Mouse (Mus musculus) megakaryocyte-erythroid progenitor cell, adult 5 weeks (primary cell): ENCODE results near the gene Serinc5. TPM values are rescaled to one million over a fixed set of nuclear protein-coding genes. Genes with fewer than 3 reads are reported as not detected.

Experiments used
- polyA plus RNA-seq: library from polyadenylated mRNA; stranded (reverse); fragments of >175 nt; gene quantifications from 2 replicates; pipeline ENCODE4 v1.2.3, GENCODE M21; 2012

Gene Serinc5
- polyA plus RNA-seq: 3.5 and 3.9 TPM in 2 replicates

DNA sequence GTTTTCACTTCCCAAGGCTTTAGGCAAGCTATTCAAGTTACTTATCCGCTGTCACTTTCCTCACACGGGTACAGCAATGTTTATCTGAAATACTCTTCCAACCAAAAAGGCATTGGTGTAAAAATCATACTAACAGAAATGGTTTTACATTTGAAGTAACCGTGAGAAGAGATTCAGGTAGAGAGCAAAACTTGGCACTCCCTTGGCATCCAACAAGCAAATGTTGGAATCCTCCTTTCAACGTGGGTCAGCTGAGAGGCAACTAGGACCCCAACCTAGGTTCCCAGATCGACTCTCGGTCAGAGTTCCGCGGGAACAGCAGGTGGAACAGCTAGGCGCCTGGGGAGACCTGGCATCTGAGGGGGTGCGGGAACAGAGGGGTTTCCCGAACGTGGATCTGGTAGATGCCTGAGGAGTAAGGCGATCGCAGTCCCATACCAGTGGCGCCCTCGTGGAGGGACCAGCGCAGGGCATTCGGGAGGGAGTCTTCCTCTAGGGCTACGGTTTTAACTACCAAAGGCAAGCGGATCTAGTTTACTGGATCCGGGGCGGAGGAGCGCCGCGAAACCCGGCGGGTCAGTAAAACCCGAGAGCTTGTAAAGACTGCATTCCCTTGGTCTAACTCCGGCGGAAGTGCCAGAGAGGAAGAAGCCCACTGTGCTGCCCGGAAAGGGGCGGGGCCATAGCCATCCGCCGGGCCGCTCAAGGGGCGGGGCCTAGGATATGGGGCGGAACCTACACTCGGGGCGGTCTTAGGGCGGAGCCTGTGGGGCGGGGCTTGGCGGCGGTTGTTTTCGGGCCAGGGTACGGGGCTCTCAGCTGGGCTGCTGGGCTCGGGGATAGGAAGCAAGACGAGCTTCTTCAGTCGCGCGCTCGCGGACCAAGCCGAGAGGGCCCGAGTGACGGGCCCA, at the start of gene Serinc5:
Gene Serinc5, plus strand, starts transcription at position 781 of the 911 bp plus-strand sequence.

DNA sequence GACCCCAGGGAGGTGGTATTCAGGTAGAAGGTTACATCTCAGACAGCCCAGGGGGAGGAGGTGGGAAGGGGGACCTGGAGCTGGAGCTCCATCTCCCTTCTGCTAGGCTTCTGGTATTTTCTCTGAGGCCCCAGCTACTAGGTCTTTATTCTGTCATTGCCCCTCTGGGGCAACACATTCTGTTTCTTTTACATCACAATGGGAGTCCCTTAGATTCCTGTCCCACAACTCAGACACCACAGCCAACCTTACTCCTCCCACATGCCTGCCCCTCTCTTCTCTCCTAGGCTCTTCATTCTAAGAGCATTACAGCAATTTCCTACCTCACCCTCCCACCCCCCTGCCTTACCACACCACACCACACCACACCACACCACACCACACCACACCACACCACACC, 34.8 kb upstream of the Serinc5 start, which contains the start of gene Spz1:
Gene Spz1, minus strand, starts transcription at position 101 of the 400 bp plus-strand sequence.

Other genes with a start within 250 kb of the Serinc5 start
- gene Ankrd34b, start 185.2 kb upstream of the Serinc5 start, polyA plus RNA-seq: 0.03 TPM in 1 of 2 replicates, not detected in the other
- gene Fam151b, start 127.1 kb upstream of the Serinc5 start, polyA plus RNA-seq: 0.22 and 0.34 TPM in 2 replicates
- 0.61 and 1.2 TPM in 2 replicates for gene Zfyve16, start 80.2 kb upstream of the Serinc5 start, polyA plus RNA-seq
- not detected in 2 replicates for gene Spz1, start 34.9 kb upstream of the Serinc5 start, polyA plus RNA-seq
- not detected in 2 replicates for gene Thbs4, start 183.7 kb downstream of the Serinc5 start, polyA plus RNA-seq
- gene Mtx3, start 233.7 kb downstream of the Serinc5 start, polyA plus RNA-seq: 0.55 and 0.83 TPM in 2 replicates